Mouse (Mus musculus) left cerebral cortex, postnatal 10 days (tissue): ENCODE results near the gene Btbd35f25. TPM values are rescaled to one million over a fixed set of nuclear protein-coding genes. Genes with fewer than 3 reads are reported as not detected.
"Not testable (repeated sequence)": the region's sequence is repeated elsewhere in the genome, so short reads cannot be mapped to it uniquely, and the experiment has no call there.

Experiments used
- DNase-seq, 2 experiments: peaks; one replicate each; pipeline ENCODE4 v3.0.0; 2021 to 2022; ENCODE audit warnings: low spot score in 2 of 2, mixed read lengths in 1 of 2; ENCODE audit errors: extremely low spot score in 1 of 2
- intact Hi-C: fragments of 180-260 bp; cut with DNase I; formaldehyde crosslinking; loops from one replicate; pipeline ENCODE4 v1.15.1; 2025
- total RNA-seq, 2 experiments: library from RNA; stranded (reverse); gene quantifications; 2 replicates each; pipeline ENCODE4 v1.2.3; 2021

The Btbd35f25 gene
- not detected for total RNA-seq

DNA sequence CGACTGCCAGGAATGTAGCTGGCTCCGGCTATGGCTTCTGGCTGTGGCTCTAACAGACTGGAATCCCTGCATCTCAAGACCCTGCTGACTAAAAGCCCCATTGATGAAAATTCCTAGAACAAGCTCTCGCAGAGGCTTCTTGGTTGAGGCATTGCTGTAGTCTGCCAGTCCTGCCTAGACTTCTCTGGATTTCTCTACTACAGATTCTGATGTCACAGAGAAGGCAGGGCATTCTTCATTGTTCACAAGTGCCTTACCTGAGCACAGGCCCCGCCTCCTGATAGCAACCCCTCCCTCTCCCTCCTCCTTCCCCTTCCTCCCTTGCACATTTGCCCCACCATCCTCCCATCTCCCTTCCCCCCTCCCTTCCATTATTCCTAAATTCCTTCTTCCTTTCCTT, at the start of gene Btbd35f25:
Gene Btbd35f25 (minus strand): TSS at position 101 of the 400 bp plus-strand sequence.
- DNase-seq, intact Hi-C loops: not testable (repeated sequence)

DNA sequence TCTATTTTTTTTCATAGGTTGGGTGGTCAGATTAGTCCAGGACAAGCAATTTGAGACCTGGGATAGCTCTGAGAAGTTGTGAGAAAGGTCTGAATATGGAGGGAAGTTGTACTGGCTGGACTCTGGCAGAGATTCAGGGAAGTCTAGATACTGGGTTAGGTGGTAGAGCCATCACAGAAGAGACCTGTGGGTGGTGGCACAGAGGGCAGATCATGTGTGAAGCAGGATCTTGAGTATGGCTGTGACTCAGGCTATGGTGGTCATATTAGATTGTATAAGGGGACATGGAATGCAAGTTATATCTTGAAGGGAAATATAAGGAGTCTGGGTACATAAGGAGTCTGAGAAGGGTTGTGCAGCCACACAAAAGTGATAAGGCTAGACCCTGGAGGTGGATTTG, 49.3 kb upstream of the Btbd35f25 start:
- DNase-seq = no peak
- intact Hi-C loops = no loop called here

DNA sequence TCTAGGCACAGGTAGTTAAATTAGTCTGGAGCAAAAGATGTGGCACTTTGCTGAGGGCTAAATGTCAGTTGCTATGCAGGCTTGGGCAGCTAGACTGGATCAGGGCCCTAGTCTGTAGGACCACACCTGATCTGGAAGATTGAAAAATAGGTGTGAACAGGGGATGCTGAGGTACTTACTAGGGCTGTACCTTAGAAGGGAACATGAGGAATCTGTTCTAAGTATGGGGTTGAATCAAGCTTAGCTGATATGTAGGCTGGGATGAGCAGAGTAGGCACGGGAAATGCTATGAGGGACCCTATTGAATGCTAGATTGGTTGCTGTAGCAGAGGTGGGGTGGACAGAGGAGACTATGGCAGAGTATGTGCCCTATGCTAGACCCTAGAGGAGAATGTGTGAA, 47.0 kb upstream of the Btbd35f25 start:
- DNase-seq = no peak
- intact Hi-C loops = no loop called here

DNA sequence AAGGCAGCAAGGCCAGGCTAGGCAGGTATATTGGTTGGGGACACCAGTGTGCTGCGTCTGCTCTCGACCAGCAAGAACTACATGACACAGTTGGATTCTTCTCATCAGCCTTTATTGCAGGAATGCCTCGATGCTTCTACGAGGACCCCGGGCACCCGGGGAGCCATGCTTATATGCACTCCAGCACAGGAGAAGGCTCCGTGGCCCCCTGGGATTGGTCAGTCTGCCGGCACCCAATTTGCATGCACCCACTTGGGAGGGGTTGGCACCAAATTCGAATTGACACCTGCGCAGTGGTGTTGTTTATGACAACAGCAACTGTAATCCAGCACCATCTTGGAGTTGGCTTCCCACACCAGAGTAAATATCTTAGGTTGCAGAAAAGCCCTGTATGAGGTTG, 28.1 kb upstream of the Btbd35f25 start:
- intact Hi-C loops = no loop called here

DNA sequence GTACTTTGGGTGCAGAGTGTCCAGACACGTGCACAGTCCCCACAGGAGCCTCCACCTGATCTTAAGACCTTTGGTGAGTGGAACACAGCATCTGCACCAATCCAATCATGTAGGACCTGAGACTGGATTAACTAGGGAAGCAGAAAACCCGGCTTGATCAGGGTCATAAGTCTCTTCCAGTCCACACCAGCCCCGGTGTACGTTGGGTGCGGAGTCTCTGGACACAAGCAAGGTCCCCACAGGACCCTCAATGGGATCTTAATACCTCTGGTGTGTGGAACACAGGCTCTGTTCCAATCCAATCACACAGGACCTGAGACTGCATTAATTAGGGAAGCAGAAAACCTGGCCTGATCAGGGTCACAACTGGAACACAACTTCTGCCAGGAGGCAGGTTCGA, 20.0 kb upstream of the Btbd35f25 start:
- intact Hi-C loops = no loop called here

More for the DNA sequence above, 28.1 kb upstream of the Btbd35f25 start:
- no peak for DNase-seq

More for the DNA sequence above, 20.0 kb upstream of the Btbd35f25 start:
- no peak for DNase-seq

Other genes starting within 250 kb of the Btbd35f25 start
- gene Gm21883, start 142.9 kb downstream of the Btbd35f25 start, total RNA-seq = not detected
- gene Spin2e, start 98.2 kb downstream of the Btbd35f25 start, total RNA-seq = not detected
- gene Gm21637, start 244.9 kb upstream of the Btbd35f25 start, total RNA-seq = not detected